Mouse (Mus musculus) urinary bladder, postnatal 4 days (tissue): ENCODE results near the gene Smyd3.

Source experiments
- DNase-seq, 2 experiments: peaks; one replicate each; pipeline ENCODE4 v3.0.0; 2021 to 2022; ENCODE audit warnings: low spot score in 2 of 2

The Smyd3 gene

DNA sequence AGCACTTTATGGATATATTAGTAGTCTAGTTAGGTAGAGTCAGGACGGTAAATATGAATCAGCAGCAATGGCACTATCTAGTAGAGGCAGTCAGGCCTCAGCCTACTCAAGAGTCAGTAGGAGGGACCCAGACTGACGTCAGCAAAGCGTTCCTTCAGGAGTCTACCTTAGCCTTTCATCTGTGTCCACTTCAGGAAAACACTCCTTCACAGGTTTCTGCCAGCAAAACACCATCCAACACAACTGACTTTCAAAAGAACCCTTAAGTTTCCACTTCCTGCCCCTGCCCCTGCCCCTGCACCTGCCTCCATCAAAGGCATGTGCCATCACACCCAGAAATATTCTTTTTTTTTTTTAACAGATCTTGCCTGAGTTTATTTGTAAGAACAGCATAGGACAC, 2.1 kb upstream of the Smyd3 start:
- no peak for DNase-seq

DNA sequence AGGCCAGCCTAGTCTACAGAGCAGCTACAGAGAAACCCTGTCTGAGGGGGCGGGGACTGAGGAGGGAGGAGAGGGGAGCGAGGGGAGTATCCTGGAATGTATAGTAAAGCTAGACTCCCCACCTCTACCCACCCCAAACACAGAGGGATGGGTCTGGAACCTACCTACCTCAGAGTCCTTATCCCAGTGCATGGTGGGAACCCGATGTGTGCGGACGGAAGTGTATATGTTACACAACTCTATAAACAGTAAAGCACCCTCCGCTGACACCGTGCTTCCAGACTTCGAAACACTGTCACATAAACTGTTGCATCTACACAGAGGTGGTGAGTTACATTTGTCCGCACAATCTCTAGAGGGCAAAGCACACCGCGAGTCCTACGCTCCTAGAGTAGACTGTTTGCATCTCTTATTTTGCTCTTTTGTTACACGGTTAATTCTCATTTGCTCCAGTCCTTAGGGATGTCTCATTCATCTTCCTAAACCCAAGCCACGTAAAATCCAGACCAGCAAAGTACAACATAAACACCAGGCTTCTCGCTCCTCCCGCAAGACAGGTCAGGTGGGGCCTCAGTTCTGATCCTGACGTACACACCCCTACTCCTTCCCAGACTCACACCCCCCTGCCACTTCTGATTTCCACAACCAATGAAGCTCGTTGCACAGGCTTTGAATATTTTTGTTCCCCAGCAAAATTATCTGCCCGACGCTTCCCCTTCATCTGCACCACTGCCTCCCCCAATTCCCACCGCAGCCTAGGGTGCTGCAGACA, 714 bp downstream of the Smyd3 start:
- DNase-seq = no peak

DNA sequence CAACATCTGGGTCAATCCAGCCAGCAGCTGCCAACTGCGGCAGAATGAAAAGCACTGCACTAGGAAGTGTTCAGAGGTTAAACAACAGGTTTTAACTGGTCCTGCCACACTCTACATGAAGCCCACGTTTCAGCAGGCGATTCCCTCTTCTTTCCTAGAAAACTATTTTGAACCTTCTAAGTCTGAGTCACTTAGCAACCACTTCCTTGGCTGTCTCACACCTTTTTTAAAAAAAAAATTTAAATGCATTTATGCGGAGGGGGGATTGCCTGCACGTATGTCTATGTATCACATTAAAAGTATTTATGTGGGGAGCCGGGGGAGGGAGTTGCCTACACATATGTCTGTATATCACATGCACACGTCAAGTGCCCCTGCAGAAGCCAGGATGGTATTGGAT, 5.9 kb downstream of the Smyd3 start:
- DNase-seq = no peak

DNA sequence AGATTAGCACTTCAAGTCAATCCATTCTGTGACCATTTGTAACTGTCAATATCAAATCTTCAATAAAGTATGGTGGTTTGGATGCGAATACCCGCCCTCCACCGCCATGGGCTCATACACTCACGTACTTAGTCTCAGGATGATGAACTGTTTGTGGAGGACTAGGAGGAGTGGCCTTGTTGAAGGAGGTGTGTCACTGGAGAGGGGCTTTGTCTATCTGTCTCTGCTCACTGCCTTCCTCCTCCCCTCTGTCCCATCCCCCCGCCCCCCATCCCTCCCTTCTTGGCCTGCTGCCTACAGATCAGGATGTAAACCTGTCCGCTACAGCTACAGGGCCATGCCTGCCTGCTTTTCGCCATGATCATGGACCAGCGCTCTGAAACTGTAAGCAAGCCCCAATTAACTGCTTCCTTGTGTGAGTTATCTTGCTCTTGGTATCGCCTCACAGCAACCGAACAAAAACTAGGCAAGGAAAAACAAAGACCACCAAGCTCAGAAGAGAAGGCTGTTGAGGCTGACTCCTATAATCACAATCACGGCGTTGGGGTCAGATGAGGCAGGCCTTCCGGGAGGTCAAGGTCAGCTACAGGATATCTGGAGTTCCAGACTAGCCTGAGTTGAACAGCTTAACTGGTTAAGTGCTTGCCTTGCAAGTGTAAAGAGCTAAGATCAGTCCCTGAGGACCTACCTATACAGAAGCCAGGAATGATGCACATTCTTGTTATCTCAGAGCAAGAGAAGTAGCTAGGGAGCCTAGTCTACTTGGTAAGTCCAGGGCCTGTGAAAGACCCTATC, 7.1 kb downstream of the Smyd3 start:
- no peak for DNase-seq

DNA sequence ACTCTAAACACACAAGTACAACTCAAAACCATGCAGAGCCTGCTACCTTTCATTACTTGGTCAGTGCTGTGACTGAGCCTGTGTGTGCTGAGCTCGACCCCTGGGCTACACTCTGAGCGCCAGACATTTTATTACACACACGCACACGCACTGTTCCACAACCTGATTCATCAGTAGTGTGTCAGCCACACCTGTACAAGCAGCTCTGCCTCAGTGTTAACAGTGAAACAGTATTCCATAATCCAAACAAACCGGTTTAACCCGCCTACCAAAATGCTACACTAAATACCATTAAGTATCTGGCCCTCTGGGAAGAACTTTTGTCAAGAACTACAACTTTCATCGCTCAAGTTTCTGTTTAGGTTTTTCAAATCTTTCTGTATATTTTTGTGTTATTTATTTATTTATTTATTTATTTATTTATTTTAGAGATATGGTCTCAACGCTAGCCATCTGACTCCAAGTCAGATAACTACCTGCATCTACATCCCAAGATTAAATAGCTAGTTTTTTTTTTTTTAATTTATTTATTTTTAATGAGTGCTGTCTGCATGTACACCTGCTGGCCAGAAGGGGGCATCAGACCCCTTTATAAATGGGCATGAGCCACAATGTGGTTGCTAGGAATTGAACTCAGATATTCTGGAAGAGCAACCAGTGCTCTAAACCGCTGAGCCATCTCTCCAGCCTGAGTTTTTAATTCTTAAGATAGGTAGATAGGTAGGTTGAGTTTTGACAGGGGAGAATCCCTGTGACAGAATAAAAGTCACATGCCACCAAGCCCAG, 11.1 kb downstream of the Smyd3 start:
- DNase-seq = no peak

DNA sequence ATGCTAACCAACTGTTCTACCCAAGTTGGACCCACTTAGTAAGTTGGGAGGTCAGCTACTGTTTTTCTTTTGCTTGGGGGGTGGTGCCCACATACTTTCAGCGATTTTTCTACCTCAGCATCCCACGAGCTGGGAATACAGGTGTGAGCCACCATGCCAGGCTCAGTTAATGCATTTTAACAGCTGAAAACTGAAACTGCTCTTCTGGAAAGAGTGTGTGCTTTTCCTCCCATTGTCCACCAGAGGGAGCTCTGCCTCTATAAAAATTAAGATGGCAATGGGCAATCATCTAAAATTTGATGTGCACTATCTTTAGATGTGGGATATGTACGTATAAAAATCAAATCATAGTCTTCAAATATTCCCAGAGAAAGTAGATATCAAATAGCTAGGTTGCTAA, 15.3 kb downstream of the Smyd3 start:
- no peak for DNase-seq

DNA sequence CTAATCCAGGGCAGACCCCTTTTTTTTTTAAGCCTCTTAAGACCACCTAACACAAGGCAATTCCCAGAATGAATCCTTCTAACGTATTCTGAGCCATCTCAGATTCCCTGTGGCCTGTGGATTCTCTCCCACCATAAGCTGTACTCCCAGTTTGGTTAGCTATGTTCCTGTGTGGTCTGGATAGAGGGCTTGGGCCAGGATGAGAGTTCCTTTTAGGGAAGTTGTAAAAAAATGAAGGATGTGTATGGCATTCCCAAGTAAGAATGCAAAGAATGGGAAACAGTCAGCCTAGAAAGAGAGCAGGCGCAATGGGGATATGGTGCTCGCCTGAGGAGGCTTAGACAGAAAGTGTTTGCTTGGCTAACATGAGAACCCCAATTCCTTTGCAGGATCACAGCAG, 18.6 kb downstream of the Smyd3 start:
- no peak for DNase-seq

DNA sequence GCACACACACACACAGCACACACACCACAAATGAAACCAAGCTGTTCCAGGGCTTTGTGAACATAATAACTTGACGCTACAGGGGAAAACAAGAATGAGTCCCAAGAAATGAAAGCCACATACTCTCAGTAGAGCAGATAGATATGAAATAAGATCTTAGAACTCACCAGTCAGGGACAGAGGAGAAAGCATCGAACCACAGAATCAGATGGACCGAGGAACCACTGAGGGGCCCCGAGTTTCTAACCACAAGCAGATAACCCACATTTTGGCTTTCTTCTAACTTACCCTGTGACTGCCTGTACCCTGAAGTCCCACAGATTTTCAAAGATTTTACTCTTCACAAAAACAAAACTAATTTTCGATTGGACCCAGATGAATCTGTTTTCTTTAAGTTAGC, 24.9 kb downstream of the Smyd3 start:
- no peak for DNase-seq

DNA sequence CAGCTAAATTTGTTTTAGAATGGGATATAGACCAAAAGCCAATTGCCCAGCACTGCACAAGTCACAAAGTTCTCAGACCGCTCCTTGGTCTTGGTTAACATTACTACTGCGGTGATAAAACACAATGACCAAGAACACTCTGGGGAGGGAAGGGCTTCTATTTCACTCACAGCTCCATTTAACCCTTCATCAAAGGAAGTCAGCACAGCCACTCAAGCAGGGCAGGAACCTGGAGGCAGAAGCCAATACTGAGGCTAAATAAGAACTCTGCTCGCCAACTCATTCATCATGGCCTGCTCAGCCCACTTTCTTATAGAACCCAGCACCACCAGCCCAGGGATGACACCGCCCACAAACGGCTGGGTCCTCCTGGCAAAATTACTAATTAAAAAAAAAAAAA, 29.3 kb downstream of the Smyd3 start:
- DNase-seq = no peak

DNA sequence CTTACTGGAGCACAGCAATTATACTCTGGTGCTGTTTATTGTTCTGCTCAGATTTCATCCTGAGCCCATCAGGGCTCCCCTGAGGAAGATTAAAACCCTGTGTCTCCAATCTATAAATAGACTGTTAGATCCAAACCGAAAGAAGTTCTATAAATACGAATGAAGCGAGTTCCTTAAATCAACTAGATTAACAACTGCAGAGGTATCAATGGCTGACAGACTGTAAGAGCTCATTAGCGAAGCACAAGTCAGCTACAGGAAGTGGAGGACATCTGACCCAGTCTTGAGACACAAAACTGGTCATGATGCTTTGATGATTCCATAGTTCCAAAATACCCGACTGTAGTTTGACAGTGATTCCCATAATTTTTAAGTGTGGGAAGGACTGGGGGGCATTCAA, 29.9 kb downstream of the Smyd3 start:
- DNase-seq = no peak

DNA sequence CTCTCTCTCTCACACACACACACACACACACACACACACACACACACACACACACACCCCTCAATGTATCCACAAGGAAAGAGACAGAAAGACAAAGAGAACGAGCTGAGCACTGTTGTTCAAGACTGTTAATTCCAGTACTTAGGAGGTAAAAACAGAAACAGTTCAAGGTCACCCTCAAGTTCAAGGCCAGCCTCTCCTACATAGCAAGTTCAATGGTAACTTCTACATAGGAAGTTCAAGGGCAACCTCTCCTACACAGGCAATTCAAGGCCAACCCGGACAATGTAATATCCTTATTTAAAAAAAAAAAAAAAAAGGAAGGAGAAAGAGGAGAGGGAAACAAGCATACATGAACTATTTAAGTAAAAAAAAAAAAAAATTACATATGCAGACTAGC, 30.6 kb downstream of the Smyd3 start:
- no peak for DNase-seq

DNA sequence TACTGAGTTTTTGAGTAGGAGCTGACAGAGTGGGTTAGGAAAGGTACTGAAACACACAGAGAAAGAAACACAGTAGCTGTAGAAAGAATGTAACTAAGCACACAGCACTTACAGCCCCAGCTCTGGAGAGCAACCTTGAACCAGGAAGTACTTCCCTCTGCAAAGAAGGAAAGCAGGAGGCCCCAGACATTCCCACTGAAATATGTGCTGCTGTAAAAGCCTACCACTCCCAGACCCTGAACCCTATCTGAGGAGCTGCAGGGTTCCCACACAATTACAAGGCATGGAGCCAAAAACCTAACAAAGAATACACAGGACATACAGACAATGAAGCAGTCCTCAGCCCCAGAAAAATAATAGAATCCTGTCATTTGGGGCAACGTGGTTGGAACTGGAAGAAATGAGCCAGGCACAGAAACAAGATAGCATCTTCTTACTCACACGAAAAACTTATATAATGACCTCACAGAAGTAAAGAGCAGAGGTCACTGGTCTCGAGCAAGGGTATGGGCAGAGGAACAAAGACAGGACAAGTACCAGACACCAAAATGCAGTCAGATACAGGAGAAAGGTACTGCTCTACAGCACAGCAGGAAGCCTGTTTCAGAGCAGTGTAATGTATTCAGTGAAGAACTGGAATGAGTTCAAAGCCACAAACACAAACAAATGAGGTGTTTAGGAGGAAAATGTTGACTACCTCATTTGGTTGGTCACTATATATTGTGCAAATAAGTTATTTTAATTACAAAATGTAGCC, 31.9 kb downstream of the Smyd3 start:
- DNase-seq = no peak

DNA sequence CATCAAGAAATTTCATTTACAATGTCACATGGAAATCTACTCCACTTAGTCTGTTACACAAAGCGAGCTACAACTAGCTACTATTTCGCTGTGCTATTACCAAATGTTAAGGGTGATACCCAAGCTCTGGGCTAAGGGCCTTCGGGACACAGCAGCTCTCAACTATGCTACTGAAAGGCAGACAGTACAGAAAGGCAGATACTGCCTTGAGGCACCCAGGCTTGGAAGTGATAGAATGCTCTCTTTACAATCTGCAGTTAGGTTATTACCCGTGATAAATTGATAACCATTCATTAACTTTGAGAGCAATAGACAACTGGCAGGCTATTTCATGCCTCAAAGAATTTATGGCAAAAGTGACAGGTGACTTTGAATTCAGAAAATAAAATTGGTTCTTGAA, 37.0 kb downstream of the Smyd3 start:
- no peak for DNase-seq

DNA sequence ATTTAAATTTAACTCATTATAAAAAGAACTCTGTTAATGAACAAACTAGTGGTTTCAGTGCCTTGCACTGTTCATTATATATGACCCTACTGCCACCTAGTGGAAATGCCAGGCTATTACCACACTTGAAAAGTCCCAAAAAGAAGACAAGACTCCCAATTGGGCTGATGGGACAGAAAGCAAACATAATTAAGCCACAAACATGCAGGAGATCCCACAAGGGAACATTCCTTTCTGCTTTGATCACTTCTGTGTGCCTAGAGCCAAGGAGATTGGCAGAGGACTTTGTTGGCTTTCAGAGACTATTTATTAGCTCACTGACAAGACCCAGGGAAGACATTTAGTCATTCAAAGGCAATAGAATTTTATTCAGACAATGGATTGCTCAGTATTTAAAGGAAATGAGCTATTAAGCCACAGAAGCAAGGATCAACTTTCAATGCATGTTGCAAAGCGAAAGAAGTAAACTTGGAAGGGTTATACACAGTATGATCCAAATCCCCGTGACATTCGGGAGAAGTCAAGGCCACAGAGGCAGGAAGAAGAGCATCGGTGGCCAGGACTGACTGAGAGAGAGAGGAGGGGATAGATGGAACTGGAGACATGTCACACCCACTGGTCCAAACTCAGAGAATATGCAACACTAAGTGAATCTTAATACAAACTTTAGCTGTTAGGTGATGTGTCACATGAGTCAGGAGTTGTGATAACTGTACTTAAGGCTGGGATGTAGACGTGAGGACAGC, 40.5 kb downstream of the Smyd3 start:
- no peak for DNase-seq

DNA sequence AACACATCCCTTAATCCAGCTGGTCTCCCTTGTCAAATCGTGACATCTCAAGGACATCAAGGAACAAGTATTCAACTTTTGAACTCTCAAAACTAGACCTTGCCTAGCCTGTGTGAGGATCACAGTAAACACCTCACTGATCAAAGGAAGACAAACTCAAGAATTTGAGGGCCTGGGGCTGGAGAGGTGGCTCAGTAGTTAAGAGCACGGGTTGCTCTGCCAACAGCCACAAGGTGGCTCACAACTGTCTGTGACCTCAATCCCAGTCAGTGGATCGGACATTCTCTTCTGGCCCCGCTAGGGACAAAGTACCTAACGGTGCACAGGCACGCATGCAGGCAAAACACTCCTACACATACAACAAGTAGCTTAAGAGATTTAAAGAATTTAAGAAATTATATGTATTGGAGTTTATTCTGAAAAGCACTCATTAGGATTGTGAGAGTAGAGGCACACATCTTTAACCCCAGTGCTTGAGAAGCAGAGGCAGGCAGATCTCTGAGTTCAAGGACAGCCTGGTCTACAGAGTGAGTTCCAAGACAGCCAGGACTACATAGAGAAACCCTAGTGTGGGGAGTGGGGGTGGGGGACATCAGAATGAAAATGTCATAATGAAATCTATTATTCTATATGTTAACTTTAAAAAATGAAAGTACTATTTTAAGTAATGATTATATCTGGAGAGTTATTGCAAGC, 41.2 kb downstream of the Smyd3 start:
- no peak for DNase-seq

DNA sequence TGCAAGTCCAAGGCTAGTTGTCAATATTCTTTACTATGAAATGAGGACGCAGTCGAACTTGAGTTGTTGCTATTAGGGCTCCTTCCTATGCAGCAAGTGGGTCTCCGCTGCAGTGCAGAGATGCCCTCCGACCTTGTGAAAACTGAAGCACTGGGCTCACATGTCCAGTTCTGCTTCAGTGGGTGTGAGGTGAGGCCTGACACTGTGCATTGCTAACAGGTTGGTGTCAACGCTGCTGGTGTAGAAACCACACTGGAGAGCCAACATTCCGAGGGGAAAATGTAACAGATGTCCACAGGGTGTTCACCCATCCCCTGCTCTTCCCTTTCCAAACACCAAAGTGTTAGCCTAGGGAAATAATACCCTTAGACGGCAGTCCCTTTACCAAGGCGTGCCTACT, 43.1 kb downstream of the Smyd3 start:
- DNase-seq = no peak

DNA sequence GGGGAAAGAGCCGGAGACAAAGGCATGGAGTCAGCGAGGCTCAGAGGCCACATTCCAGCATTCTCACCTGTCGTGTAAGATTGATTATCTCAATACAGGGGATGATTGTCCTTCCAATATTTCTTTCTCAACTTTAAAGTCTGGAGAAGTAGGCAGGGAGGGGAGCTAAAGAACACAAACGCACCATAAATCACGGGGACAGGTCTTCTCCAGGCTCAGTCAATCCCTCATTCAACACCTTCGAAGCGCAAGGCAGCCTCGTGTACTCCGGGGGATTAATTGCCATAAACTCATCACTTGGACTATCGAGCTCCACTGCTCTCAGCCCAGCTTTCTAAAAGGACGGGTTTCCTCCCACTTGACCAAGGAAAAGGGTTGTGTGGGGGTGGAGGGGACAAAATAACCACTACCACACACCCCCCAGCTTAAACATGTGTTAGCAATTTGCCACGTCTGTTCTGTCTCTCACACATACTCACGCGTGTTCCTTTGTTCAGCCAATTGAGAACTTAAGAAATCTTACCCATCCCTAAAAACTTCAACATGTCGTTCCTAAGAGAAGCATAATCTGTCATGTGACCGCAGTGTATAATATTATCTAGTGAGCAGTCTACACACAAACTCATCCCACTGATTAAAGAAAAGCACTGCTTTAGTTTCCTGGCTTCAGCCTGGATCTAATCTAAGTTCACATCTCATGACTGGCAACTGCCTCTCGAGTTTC, 43.8 kb downstream of the Smyd3 start:
- DNase-seq = no peak

DNA sequence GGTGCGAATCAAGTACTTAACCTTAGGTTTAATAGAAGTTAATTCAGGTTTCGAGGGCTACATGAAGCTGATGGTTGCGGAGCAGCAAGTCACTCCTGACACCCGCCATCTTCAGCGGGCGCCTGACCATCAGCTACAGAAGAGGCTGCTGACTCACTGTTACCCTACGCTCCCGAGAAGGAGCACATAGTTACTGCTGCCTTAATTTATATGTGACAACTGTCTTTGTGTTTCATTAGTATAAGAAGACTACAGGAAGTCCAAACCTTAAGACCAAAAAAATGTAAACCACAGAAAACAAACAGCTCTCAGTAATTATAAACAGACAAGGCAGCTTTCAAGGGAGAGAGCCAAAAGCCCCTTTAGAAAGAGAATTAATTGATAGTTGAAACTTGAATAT, 49.9 kb downstream of the Smyd3 start:
- DNase-seq = no peak

DNA sequence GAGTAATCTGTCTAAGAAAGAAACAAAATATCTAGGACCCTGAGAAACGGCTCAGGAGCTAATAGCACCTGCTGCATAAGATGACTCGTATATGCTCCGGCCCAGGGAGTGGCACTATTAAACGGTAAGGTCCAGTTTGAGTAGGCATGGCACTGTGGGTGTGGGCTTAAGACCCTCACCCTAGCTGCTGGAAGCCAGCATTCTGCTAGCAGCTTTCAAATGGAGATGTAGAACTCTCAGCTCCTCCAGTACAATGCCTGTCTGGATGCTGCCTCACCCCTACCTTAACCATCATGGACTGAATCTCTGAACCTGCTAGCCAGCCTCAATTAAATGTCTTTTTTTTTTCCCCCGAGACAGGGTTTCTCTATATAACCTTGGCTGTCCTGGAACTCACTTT, 55.5 kb downstream of the Smyd3 start:
- DNase-seq = no peak
